Mouse (Mus musculus) small intestine, adult 2 months (tissue): ENCODE results near the gene Gm2663. TPM values are rescaled to one million over a fixed set of nuclear protein-coding genes. Genes with fewer than 3 reads are reported as not detected.

ENCODE experiments used
- H3K27ac ChIP-seq: fragments of 200-500 bp; 2 replicates; pipeline ENCODE4 v1.5.1; 2012; ENCODE audit warnings: low read depth, low read length, control low read depth, inconsistent platforms; ENCODE audit not compliant: insufficient read depth
- H3K27me3 ChIP-seq: fragments of 200-500 bp; 2 replicates; pipeline ENCODE4 v1.6.1; 2012; ENCODE audit warnings: mild to moderate bottlenecking, moderate library complexity, low read length, inconsistent platforms; ENCODE audit not compliant: control insufficient read depth, insufficient read depth
- H3K36me3 ChIP-seq: fragments of 200-500 bp; 2 replicates; pipeline ENCODE4 v1.6.1; 2012; ENCODE audit warnings: mild to moderate bottlenecking, low read length, control low read depth, inconsistent platforms; ENCODE audit not compliant: control insufficient read depth, insufficient read depth
- H3K4me1 ChIP-seq: fragments of 200-500 bp; 2 replicates; pipeline ENCODE4 v1.6.1; 2012; ENCODE audit warnings: low read length, inconsistent platforms, mixed read lengths; ENCODE audit not compliant: control insufficient read depth, insufficient read depth, insufficient read length
- H3K4me3 ChIP-seq: fragments of 200-500 bp; 2 replicates; pipeline ENCODE4 v1.5.1; 2012; ENCODE audit warnings: low read depth, mild to moderate bottlenecking, control low read depth, inconsistent platforms, low read length, moderate library complexity
- CTCF ChIP-seq: fragments of 200-500 bp; IDR thresholded peaks from 2 replicates; pipeline ENCODE4 v1.5.1; 2012; ENCODE audit warnings: low read depth, mild to moderate bottlenecking, control low read depth, inconsistent platforms, low read length, moderate library complexity, mixed read lengths; ENCODE audit not compliant: insufficient replicate concordance, insufficient read length; ENCODE audit errors: extremely low read depth
- POLR2A ChIP-seq: fragments of 200-500 bp; IDR thresholded peaks from 2 replicates; pipeline ENCODE4 v1.6.1; 2012; ENCODE audit warnings: low read depth, mild to moderate bottlenecking, control low read depth, inconsistent platforms, low read length, moderate library complexity
- WGBS: fragments of 180-500 bp; shearing (Covaris S2); methylation state at CpG from one replicate; pipeline ENCODE4 v1.1.7; 2018; 5-methylcytosine and 5-hydroxymethylcytosine counted together
- polyA plus RNA-seq: library from polyadenylated mRNA; depleted of rRNA; stranded (reverse); fragments of >200 nt; gene quantifications from 2 replicates; pipeline ENCODE4 v1.2.3, GENCODE M21; 2012

Gene Gm2663
- polyA plus RNA-seq, 1 experiment, result not detected

GRCm38 (mm10) chr6:41032802-41033201 is 33.5 kb upstream of the Gm2663 start:
- WGBS, result 76% methylated on average over 6 of the region's 6 CpGs
- H3K4me3 ChIP-seq, result no peak overlapping the region
- TF ChIP-seq POLR2A (no peak), CTCF (no peak)
- H3K27me3 ChIP-seq, result no peaks in the 10 kb centered on the region
- no peaks in the 10 kb centered on the region for H3K36me3 ChIP-seq
- no peak overlapping the region for H3K27ac ChIP-seq
- no peaks in the 10 kb centered on the region for H3K4me1 ChIP-seq

GRCm38 (mm10) chr6:41032231-41032630 is 33.0 kb upstream of the Gm2663 start:
- TF ChIP-seq CTCF (no peak), POLR2A (no peak)
- H3K27ac ChIP-seq, result no peak overlapping the region

GRCm38 (mm10) chr6:41030821-41031220 is 31.5 kb upstream of the Gm2663 start:
- TF ChIP-seq CTCF (no peak), POLR2A (no peak)

More at GRCm38 (mm10) chr6:41032231-41032630, 33.0 kb upstream of the Gm2663 start:
- Histone ChIP-seq H3K4me1 (no peaks in the 10 kb centered on the region; the same call in 1 of the 2 replicates), H3K4me3 (no peak overlapping the region), H3K27me3 (no peaks in the 10 kb centered on the region), H3K36me3 (no peaks in the 10 kb centered on the region)
- 77% methylated on average over 3 of the region's 3 CpGs for WGBS

GRCm38 (mm10) chr6:41027053-41027452 is 27.8 kb upstream of the Gm2663 start:
- H3K27ac ChIP-seq, result no peak overlapping the region
- no peaks in the 10 kb centered on the region for H3K36me3 ChIP-seq
- H3K27me3 ChIP-seq, result no peaks in the 10 kb centered on the region
- no peak for TF ChIP-seq POLR2A
- TF ChIP-seq CTCF, result no peak
- 30% methylated on average over 2 of the region's 2 CpGs for WGBS
- H3K4me1 ChIP-seq, result no peaks in the 10 kb centered on the region; the same call in 1 of the 2 replicates
- no peak overlapping the region for H3K4me3 ChIP-seq

More at GRCm38 (mm10) chr6:41030821-41031220, 31.5 kb upstream of the Gm2663 start:
- no peaks in the 10 kb centered on the region for H3K27me3 ChIP-seq
- no peaks in the 10 kb centered on the region for H3K36me3 ChIP-seq
- 88% methylated on average over 3 of the region's 3 CpGs for WGBS
- H3K4me3 ChIP-seq, result no peak overlapping the region
- no peaks in the 10 kb centered on the region; the same call in 1 of the 2 replicates for H3K4me1 ChIP-seq
- H3K27ac ChIP-seq, result no peak overlapping the region

GRCm38 (mm10) chr6:41025873-41026650 is 26.8 kb upstream of the Gm2663 start:
- H3K4me3 ChIP-seq, result no peak overlapping the region
- WGBS, result 75% methylated on average over 2 of the region's 2 CpGs
- TF ChIP-seq CTCF, result no peak
- no peak for TF ChIP-seq POLR2A
- H3K4me1 ChIP-seq, result no peaks in the 10 kb centered on the region; the same call in 1 of the 2 replicates
- no peaks in the 10 kb centered on the region for H3K27me3 ChIP-seq
- no peak overlapping the region for H3K27ac ChIP-seq
- no peaks in the 10 kb centered on the region for H3K36me3 ChIP-seq

- 79% methylated on average over 2 of the region's 2 CpGs for WGBS
- TF ChIP-seq CTCF (no peak), POLR2A (no peak)
- H3K4me3 ChIP-seq, result no peak overlapping the region
These were observed 19.9 kb upstream of the Gm2663 start for GRCm38 (mm10) chr6:41019140-41019539.

GRCm38 (mm10) chr6:41018629-41019028 is 19.4 kb upstream of the Gm2663 start:
- 34% methylated on average over 2 of the region's 2 CpGs for WGBS
- H3K4me3 ChIP-seq, result no peak overlapping the region

More at GRCm38 (mm10) chr6:41019140-41019539, 19.9 kb upstream of the Gm2663 start:
- no peaks in the 10 kb centered on the region for H3K27me3 ChIP-seq
- no peaks in the 10 kb centered on the region for H3K36me3 ChIP-seq
- no peak overlapping the region for H3K27ac ChIP-seq
- no peaks in the 10 kb centered on the region for H3K4me1 ChIP-seq

More at GRCm38 (mm10) chr6:41018629-41019028, 19.4 kb upstream of the Gm2663 start:
- no peaks in the 10 kb centered on the region for H3K36me3 ChIP-seq
- H3K4me1 ChIP-seq, result no peaks in the 10 kb centered on the region
- no peak overlapping the region for H3K27ac ChIP-seq
- no peaks in the 10 kb centered on the region for H3K27me3 ChIP-seq
- TF ChIP-seq POLR2A (no peak), CTCF (no peak)
